In genomic region chr4:46195781-46196487, GRCm38 (mm10) we compare ENCODE assay signal across 8 mouse cellular contexts. TPM values are rescaled to one million over a fixed set of nuclear protein-coding genes. Genes with fewer than 3 reads are reported as not detected.
DNase-seq lines count a peak whose midpoint lies in the region; ATAC-seq and TF ChIP-seq lines count a peak whose summit lies in the region.

TSS of gene Xpa (minus strand) at chr4:46196311.

- peak within 1 kb of the TSS; percentile 89 for H3K4me3 ChIP-seq in G1E (ENCODE audit: low read depth, low read length)
- peak within 1 kb of the TSS; percentile 88 for H3K4me3 ChIP-seq in forebrain, embryonic 16.5 days (replicated peaks; ENCODE audit: low read length)
- peak within 1 kb of the TSS; percentile 95 for H3K4me3 ChIP-seq in layer of hippocampus, adult 2 months
- peak within 1 kb of the TSS; percentile 85 for H3K4me3 ChIP-seq in lung, embryonic 14.5 days (ENCODE audit: low read depth, low read length)
- H3K4me3 ChIP-seq in olfactory bulb, adult 2 months (ENCODE audit: insufficient read depth, low read depth, low read length), result peak within 1 kb of the TSS; percentile 71
- H3K4me3 ChIP-seq in thymus, adult 2 months (ENCODE audit: control insufficient read depth, insufficient read depth, low read length), result peak within 1 kb of the TSS; percentile 80

- under 1% methylated on average over 70 of the region's 70 CpGs for WGBS in forebrain, embryonic 16.5 days
- under 1% methylated on average over 70 of the region's 70 CpGs for WGBS in lung, embryonic 14.5 days
- WGBS in olfactory bulb, adult 2 months, result under 1% methylated on average over 70 of the region's 70 CpGs
- under 1% methylated on average over 70 of the region's 70 CpGs for WGBS in thymus, adult 2 months

- peak; percentile 66 for ATAC-seq in G1E (ENCODE audit: extremely low read depth, insufficient number of reproducible peaks, low FRiP score, poor library complexity, severe bottlenecking)
- ATAC-seq in forebrain, embryonic 16.5 days, result peak; percentile 98
- peak; percentile 95 for ATAC-seq in lung, embryonic 14.5 days (ENCODE audit: insufficient read depth)

- TF ChIP-seq CTCF in G1E (IDR thresholded peaks at IDR 0.05; ENCODE audit: low read depth, low read length), result no peak
- peak; percentile 29 for TF ChIP-seq CTCF in layer of hippocampus, adult 2 months (conservative IDR thresholded peaks at IDR 0.05)
- no peak for TF ChIP-seq CTCF in lung, embryonic 14.5 days (IDR thresholded peaks at IDR 0.05; ENCODE audit: low read depth)
- TF ChIP-seq CTCF in olfactory bulb, adult 2 months (IDR thresholded peaks at IDR 0.05; ENCODE audit: insufficient read depth, low read depth, low read length), result no peak
- peak; percentile 60; the same call in 1 of the 2 replicates for TF ChIP-seq CTCF in thymus, adult 2 months (IDR thresholded peaks at IDR 0.05; ENCODE audit: borderline replicate concordance, control insufficient read depth, extremely low read depth, insufficient read depth, low read length, poor library complexity)

- H3K27ac ChIP-seq in forebrain, embryonic 16.5 days (ENCODE audit: low read length), result peak within 1 kb of the TSS; percentile 93
- H3K27ac ChIP-seq in layer of hippocampus, adult 2 months, result peak within 1 kb of the TSS; percentile 98
- peak within 1 kb of the TSS; percentile 82 for H3K27ac ChIP-seq in lung, embryonic 14.5 days (ENCODE audit: low read depth)
- peak within 1 kb of the TSS; percentile 82 for H3K27ac ChIP-seq in olfactory bulb, adult 2 months (ENCODE audit: insufficient read depth, low read depth, low read length)
- H3K27ac ChIP-seq in thymus, adult 2 months (ENCODE audit: control insufficient read depth, insufficient read depth, low read length), result peak within 1 kb of the TSS; percentile 57

- H3K4me1 ChIP-seq in G1E (ENCODE audit: insufficient read depth, low read depth, low read length), result peaks cover 16% of the 10 kb centered on the region
- H3K4me1 ChIP-seq in forebrain, embryonic 16.5 days (replicated peaks; ENCODE audit: control insufficient read depth, insufficient read depth, low read length), result peaks cover 24% of the 10 kb centered on the region
- 0 out of 2 replicates have a peak, but pooled peaks cover 4% of the 10 kb centered on the region for H3K4me1 ChIP-seq in lung, embryonic 14.5 days (ENCODE audit: insufficient read depth)
- H3K4me1 ChIP-seq in olfactory bulb, adult 2 months (ENCODE audit: control insufficient read depth, insufficient read depth, low read length), result peaks cover 11% of the 10 kb centered on the region
- H3K4me1 ChIP-seq in thymus, adult 2 months (replicated peaks; ENCODE audit: control insufficient read depth, insufficient read depth, low read length), result peaks cover 7% of the 10 kb centered on the region

- H3K27me3 ChIP-seq in G1E (ENCODE audit: insufficient read depth, low read length), result peaks cover 6% of the 10 kb centered on the region
- H3K27me3 ChIP-seq in forebrain, embryonic 16.5 days (replicated peaks; ENCODE audit: control insufficient read depth, insufficient read depth, low read length), result no peaks in the 10 kb centered on the region
- 0 out of 2 replicates have a peak, but pooled peaks cover 5% of the 10 kb centered on the region for H3K27me3 ChIP-seq in lung, embryonic 14.5 days (ENCODE audit: insufficient read depth, low read length)
- H3K27me3 ChIP-seq in thymus, adult 2 months (ENCODE audit: control insufficient read depth, insufficient read depth, low read length), result no peaks in the 10 kb centered on the region

- H3K36me3 ChIP-seq in G1E (replicated peaks), result peaks cover 9% of the 10 kb centered on the region
- no peaks in the 10 kb centered on the region for H3K36me3 ChIP-seq in forebrain, embryonic 16.5 days (ENCODE audit: control insufficient read depth, insufficient read depth)
- H3K36me3 ChIP-seq in lung, embryonic 14.5 days (ENCODE audit: insufficient read depth), result 0 out of 2 replicates have a peak, but pooled peaks cover 5% of the 10 kb centered on the region
- H3K36me3 ChIP-seq in thymus, adult 2 months (ENCODE audit: control insufficient read depth, insufficient read depth, low read length), result peaks cover 2% of the 10 kb centered on the region; the same call in 1 of the 2 replicates

- H3K4me2 ChIP-seq in forebrain, embryonic 16.5 days (ENCODE audit: low read length), result peak within 1 kb of the TSS; percentile 89
- peak within 1 kb of the TSS; percentile 72 for H3K4me2 ChIP-seq in lung, embryonic 14.5 days

- peak within 1 kb of the TSS; percentile 95 for H3K9ac ChIP-seq in forebrain, embryonic 16.5 days (replicated peaks; ENCODE audit: low read depth, low read length)
- H3K9ac ChIP-seq in lung, embryonic 14.5 days, result peak within 1 kb of the TSS; percentile 88

- DNase-seq in G1E (ENCODE audit: low spot score), result peak; percentile 79
- peak; percentile 97 for DNase-seq in cerebellum, adult 18-20 months
- DNase-seq in heart, postnatal 36 days, result peak; percentile 90 to 93
- DNase-seq in layer of hippocampus, adult 2 months (ENCODE audit: low spot score in 2 of 2), result peak; percentile 95 to 96
- DNase-seq in lung, embryonic 14.5 days, result peak; percentile 98
- DNase-seq in thymus, adult 2 months, result peak; percentile 92

- no peaks in the 10 kb centered on the region for H3K9me3 ChIP-seq in G1E (replicated peaks)
- no peaks in the 10 kb centered on the region for H3K9me3 ChIP-seq in forebrain, embryonic 16.5 days (ENCODE audit: control insufficient read depth, low read length)
- no peaks in the 10 kb centered on the region for H3K9me3 ChIP-seq in lung, embryonic 14.5 days (ENCODE audit: low read depth, low read length)

- intact Hi-C loops in heart, postnatal 36 days (cut with DNase I), result loop anchor here (10.0 kb wide), 1 partner anchor 289 kb away; the partner anchor contains the start of gene Nans

- peak; percentile 78 for TF ChIP-seq POLR2A in olfactory bulb, adult 2 months (IDR thresholded peaks at IDR 0.05; ENCODE audit: insufficient read depth, low read depth, low read length)
- TF ChIP-seq POLR2A in thymus, adult 2 months (IDR thresholded peaks at IDR 0.05; ENCODE audit: control insufficient read depth, extremely low read depth, insufficient read depth, low read length, poor library complexity), result peak; percentile 83; the same call in 1 of the 2 replicates

RNA-seq across cellular contexts. Expression of gene Xpa, which starts in this region (rescaled TPM):
- total RNA-seq in G1E (2014; fragmentation: Nextera tagmentation), result 21.1 and 26.7 TPM in 2 replicates
- total RNA-seq in G1E (2017), result 14.5 and 17.9 TPM in 2 replicates
- 17.2 and 17.6 TPM in 2 replicates for polyA plus RNA-seq in G1E (2012)
- polyA plus RNA-seq in forebrain, embryonic 16.5 days (2015; fragmentation: Nextera tagmentation; extraction: Ambion mirVana), result 30.0 and 33.3 TPM in 2 replicates
- 1 to 10 TPM; 8.6 to 10.0 TPM for total RNA-seq in heart, postnatal 36 days (2021)
- total RNA-seq in layer of hippocampus, adult 2 months (2021), result 10 to 100 TPM; 15.5 to 19.0 TPM
- 20.6 and 22.0 TPM in 2 replicates for polyA plus RNA-seq in lung, embryonic 14.5 days (2014; fragmentation: Nextera tagmentation; extraction: Ambion mirVana)
- not detected in 2 replicates for polyA plus RNA-seq in olfactory bulb, adult 2 months (2012; ENCODE audit: insufficient read depth, insufficient read length, low replicate concordance, missing spikeins)
- polyA plus RNA-seq in thymus, adult 2 months (2012; rRNA removed), result 33.4 and 36.4 TPM in 2 replicates

Comparison
In these comparisons a context has a peak if more than half of its experiments do, and no peak if none do; other contexts are left out.
1. Peak in every context shown above with its lines: DNase-seq, ATAC-seq, H3K4me3 ChIP-seq and H3K27ac ChIP-seq.
2. CTCF ChIP-seq: peak in layer of hippocampus, adult 2 months (single experiment) and thymus, adult 2 months (single experiment); none in G1E (single experiment), lung, embryonic 14.5 days (single experiment) and olfactory bulb, adult 2 months (single experiment).